Mouse (Mus musculus) embryonic fibroblast, embryonic 13.5 days (primary cell): Measurements from ENCODE around the gene Rasgrf2. TPM values are rescaled to one million over a fixed set of nuclear protein-coding genes. Genes with fewer than 3 reads are reported as not detected.

ENCODE experiments used
- H3K27ac ChIP-seq: 2 replicates; pipeline ENCODE4 v1.5.1; 2012; ENCODE audit warnings: low read length, control low read depth, inconsistent platforms; ENCODE audit not compliant: insufficient read depth
- H3K4me1 ChIP-seq: 2 replicates; pipeline ENCODE4 v1.6.1; 2011; ENCODE audit warnings: low read length; ENCODE audit not compliant: control insufficient read depth, insufficient read depth
- H3K4me3 ChIP-seq: 2 replicates; pipeline ENCODE4 v1.5.1; 2011; ENCODE audit warnings: mild to moderate bottlenecking, control low read depth, low read length; ENCODE audit not compliant: insufficient read depth
- CTCF ChIP-seq: IDR thresholded peaks from 2 replicates; pipeline ENCODE4 v1.5.1; 2011; ENCODE audit warnings: mild to moderate bottlenecking, control low read depth, low read length, moderate library complexity, borderline replicate concordance; ENCODE audit not compliant: insufficient read depth
- POLR2A ChIP-seq: IDR thresholded peaks from 2 replicates; pipeline ENCODE4 v1.6.1; 2011; ENCODE audit warnings: low read depth, mild to moderate bottlenecking, control low read depth, low read length, moderate library complexity
- polyA plus RNA-seq: library from polyadenylated mRNA; stranded (reverse); fragments of >200 nt; gene quantifications from 2 replicates; pipeline ENCODE4 v1.2.4, GENCODE M21; 2011; ENCODE audit warnings: low read depth; ENCODE audit not compliant: missing spikeins, insufficient read length

The Rasgrf2 gene
- polyA plus RNA-seq, 1 experiment = 0.11 TPM

- TF ChIP-seq POLR2A = no peak
- TF ChIP-seq CTCF = no peak
- no peaks in the 10 kb centered on the region for H3K4me1 ChIP-seq
- H3K4me3 ChIP-seq = no peak overlapping the region
- H3K27ac ChIP-seq = no peak overlapping the region
Measured at GRCm38 (mm10) chr13:92108237-92108636, 23.2 kb downstream of the Rasgrf2 start.

DNA sequence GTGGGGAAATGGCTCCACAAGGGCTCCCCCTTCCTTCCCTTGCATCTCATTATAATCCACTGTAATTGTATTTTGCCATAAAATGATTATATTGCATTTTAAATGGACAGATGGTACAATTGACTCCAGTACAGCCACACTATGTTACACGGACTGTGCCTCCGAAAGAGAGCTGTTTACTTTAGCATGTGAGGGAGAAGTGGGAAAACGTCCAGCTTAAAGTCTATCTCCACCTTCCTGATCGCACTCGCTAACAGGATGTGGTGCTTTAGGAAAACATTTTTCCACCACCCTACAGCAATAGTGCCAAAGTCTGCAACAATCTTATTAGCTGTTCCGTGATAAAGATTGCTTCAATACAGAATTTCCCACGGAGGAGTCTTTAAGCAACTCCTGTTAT, 27.2 kb downstream of the Rasgrf2 start:
- no peak overlapping the region for H3K4me3 ChIP-seq
- TF ChIP-seq CTCF = no peak
- TF ChIP-seq POLR2A = no peak
- H3K4me1 ChIP-seq = no peaks in the 10 kb centered on the region
- no peak overlapping the region for H3K27ac ChIP-seq

DNA sequence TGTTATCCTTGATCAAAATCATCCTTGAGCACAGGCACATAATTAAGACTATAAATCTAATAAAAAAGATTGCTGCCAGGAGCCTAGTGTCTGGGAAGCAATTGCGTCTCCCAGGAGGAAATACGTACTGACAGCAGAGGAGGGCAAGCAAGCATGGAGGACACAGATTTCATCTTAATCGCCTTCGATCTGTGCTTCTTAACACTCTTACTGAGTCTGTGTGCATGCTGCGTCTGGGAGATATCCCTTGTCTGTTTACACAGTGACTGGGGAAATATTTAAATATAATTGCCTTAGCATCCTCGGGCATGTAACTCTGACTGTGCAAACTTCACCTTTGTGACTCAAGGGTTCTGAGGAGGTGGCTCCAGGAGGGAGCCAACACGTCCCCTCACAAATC, 33.0 kb downstream of the Rasgrf2 start:
- no peak overlapping the region for H3K4me3 ChIP-seq
- TF ChIP-seq POLR2A (no peak), CTCF (no peak)
- no peak overlapping the region for H3K27ac ChIP-seq
- H3K4me1 ChIP-seq = peaks cover 6% of the 10 kb centered on the region; the same call in 1 of the 2 replicates

DNA sequence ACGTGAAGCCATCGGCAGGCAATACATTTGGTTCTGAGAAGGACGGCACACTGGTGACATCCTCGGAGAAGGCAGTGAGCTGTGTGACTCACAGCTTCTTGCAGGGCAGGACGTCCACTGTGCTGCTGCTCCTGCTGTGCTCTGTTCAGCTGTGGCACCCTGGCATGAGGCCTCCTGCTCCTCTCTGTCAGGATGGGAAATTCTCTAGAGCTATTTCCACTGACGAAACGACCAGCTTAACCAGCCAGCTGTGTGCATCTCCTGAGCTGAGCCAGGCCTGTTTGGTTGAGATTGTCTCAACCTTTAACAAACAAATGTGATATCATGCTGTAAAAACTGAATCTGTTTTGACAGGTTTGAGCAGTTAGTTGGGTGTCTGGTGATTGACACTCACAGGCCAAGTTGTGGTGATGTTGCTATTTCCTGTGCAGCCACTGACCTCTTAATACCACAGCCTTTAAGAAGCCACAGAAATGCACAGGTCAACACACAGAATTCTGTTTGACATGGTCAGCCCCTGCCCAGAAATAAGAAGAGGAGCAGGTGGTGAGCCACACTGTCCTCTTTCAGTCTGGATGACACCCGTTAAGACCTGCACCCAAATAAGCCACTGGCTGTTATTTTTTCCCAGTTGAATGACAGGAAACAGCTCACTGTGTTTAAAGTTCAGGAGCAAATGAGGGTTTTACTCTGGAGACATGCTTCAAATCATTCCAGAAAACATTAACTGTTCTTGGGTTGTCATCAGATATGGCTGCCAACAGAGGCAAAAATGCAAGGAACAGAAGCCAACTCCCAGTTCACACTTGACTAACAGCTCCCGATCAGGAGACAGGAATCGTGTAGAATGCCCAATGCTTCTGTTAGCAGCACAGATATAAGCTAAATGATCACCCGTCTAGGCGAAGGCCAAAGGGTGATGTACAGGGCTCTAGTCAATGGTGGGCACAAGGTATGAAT, 36.0 kb downstream of the Rasgrf2 start:
- no peak overlapping the region for H3K4me3 ChIP-seq
- no peak overlapping the region for H3K27ac ChIP-seq
- H3K4me1 ChIP-seq = peaks cover 6% of the 10 kb centered on the region; the same call in 1 of the 2 replicates
- TF ChIP-seq CTCF (no peak), POLR2A (no peak)

- no peak overlapping the region for H3K27ac ChIP-seq
- peaks cover 6% of the 10 kb centered on the region; the same call in 1 of the 2 replicates for H3K4me1 ChIP-seq
- no peak overlapping the region for H3K4me3 ChIP-seq
- TF ChIP-seq POLR2A = no peak
- TF ChIP-seq CTCF = no peak
Measured at GRCm38 (mm10) chr13:92093712-92094290, 37.7 kb downstream of the Rasgrf2 start.

DNA sequence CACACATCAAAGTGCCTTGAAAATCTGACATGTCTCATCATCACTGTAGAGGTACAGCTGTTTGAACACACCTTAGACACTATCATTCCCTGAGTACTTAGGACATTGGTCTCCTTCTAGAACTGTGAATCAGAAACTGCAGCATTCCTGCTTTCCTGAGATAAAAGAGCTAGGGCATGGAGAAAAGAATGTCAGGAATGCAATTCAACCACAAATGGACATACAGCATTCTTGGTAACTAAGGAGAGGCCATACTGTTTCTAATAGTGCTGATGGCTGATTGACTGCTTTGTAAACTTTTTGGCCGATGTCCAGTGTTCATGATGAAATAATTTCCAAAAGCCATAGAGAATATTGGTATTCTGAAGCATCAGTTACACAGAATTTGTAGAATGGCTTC, 58.3 kb downstream of the Rasgrf2 start:
- Histone ChIP-seq H3K4me3 (no peak overlapping the region), H3K4me1 (peaks cover 4% of the 10 kb centered on the region; the same call in 1 of the 2 replicates), H3K27ac (peak overlapping the region; percentile 40; the same call in 1 of the 2 replicates)
- TF ChIP-seq CTCF (no peak), POLR2A (no peak)

GRCm38 (mm10) chr13:92068651-92069050, 62.8 kb downstream of the Rasgrf2 start:
- Histone ChIP-seq H3K27ac (no peak overlapping the region), H3K4me3 (no peak overlapping the region), H3K4me1 (peaks cover 5% of the 10 kb centered on the region; the same call in 1 of the 2 replicates)
- TF ChIP-seq POLR2A = no peak
- no peak for TF ChIP-seq CTCF

- H3K27ac ChIP-seq = no peak overlapping the region
- H3K4me3 ChIP-seq = no peak overlapping the region
- no peak for TF ChIP-seq CTCF
- no peak for TF ChIP-seq POLR2A
- peaks cover 5% of the 10 kb centered on the region; the same call in 1 of the 2 replicates for H3K4me1 ChIP-seq
Measured at GRCm38 (mm10) chr13:92067831-92068230, 63.6 kb downstream of the Rasgrf2 start.

GRCm38 (mm10) chr13:92053748-92054147, 77.7 kb downstream of the Rasgrf2 start:
- TF ChIP-seq CTCF = no peak
- TF ChIP-seq POLR2A = no peak
- Histone ChIP-seq H3K4me1 (no peaks in the 10 kb centered on the region), H3K27ac (no peak overlapping the region), H3K4me3 (no peak overlapping the region)

DNA sequence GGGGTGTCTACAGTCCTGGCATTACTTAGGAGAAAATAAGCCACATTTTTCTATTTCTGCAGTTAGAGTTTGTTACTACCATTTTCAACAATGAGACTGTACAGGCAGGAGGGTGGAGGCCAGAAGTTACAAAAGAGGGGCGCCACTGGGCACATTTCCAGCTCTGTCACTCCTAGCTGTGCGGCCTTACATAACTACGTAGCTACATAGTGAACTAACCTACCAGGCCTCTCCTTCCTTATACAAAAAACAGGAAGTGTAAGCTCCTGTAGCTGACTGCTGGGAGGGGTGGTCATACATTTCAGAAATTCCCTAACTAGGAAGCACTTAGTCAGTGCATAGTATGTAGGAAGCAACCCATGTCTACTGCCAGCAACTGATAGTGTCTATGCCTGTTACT, 78.5 kb downstream of the Rasgrf2 start:
- H3K4me1 ChIP-seq = no peaks in the 10 kb centered on the region
- no peak overlapping the region for H3K4me3 ChIP-seq
- no peak overlapping the region for H3K27ac ChIP-seq
- TF ChIP-seq POLR2A (no peak), CTCF (no peak)
